Mouse (Mus musculus) thymus, postnatal 4 days (tissue): ENCODE data around the gene Gclc.

Source experiments
- DNase-seq: peaks from one replicate; pipeline ENCODE4 v3.0.0; 2021

Gclc gene

GRCm38 (mm10) chr9:77787936-77788335, 33.6 kb downstream of the Gclc start:
- DNase-seq = no peak

- no peak for DNase-seq
These were observed 35.4 kb downstream of the Gclc start for GRCm38 (mm10) chr9:77789615-77790348.

DNA sequence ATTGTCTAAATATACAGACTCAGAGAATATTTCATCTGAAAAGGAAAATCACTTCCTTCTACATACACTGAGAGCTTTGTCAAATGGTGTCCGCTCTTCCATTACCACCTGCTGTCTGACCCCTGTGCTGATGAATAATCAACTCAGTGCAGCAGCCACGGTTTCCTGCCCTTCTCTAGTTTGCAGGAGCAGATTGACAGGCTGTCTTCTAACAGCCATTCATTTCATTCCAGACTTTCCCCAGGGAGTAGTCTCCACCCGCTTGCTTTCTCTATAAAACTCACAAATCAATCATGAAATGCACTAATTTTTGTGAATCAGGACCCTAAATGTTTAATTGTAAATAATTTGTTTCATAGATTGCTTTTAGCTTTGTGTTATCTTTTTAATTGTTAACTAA, 39.5 kb downstream of the Gclc start:
- DNase-seq = no peak

DNA sequence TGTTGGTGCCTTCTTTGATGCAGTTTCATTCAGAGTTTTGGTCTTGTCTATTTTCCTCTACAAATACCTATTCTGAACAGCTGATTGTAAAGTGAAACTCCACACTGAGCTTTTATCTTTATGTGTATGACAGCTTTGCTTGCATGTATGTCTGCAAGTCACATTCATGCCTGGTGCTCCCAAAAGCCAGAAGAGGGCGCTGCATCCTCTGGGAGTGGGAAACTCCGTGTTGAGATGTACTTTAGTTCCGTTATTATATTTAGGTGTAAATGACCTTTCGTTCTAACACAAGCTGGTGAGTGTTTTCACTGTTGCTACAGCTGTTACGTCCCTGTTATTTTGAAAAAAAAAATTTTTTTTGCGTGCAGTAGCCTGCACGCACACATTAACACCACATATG, 48.1 kb downstream of the Gclc start:
- DNase-seq = peak; percentile 59

DNA sequence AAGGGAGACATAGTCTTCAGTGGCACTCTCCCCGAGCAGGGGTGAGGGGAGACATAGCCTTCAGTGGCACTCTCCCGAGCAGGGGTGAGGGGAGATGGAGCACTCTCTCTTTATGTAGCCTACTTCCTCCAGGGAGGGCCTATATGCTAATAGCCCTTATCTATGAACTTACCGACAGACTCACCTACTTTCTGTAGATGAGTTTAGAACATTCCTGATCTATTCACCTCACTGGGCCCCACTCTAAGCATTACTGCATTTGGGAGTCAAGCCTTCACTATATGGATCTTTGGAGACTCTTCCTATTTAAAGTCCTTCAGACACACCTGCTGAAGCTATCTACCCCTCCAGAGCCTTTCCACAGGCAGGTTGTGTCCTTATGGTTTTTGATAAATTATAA, 52.1 kb downstream of the Gclc start:
- DNase-seq = no peak

GRCm38 (mm10) chr9:77806842-77807668, 52.7 kb downstream of the Gclc start:
- peak; percentile 85 for DNase-seq

GRCm38 (mm10) chr9:77808481-77808880, 54.1 kb downstream of the Gclc start:
- no peak for DNase-seq

GRCm38 (mm10) chr9:77818858-77819257, 64.5 kb downstream of the Gclc start:
- no peak for DNase-seq

- DNase-seq = no peak
These were observed 65.0 kb downstream of the Gclc start for GRCm38 (mm10) chr9:77819318-77819717.

DNA sequence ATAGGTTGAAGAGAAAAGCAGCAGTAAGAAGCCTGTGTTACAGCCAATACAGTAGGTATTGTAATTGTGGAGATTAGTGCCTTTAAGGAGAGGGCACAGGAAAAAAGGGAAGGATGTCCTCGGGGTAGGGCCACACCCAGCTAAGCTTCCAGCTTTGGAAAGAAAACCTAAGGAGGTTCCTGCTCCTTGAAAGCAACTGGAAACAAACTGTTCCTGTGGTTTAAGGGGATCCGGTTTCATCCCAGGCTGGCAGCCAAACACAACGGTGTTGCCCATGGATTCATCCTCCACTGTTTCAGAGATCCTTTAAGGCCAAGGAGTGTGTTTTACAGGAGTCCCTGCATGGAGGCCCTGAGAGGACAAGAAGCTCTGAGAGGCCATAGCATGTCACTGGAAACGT, 66.5 kb downstream of the Gclc start:
- DNase-seq = no peak

GRCm38 (mm10) chr9:77825380-77825961, 71.1 kb downstream of the Gclc start:
- DNase-seq = peak; percentile 17

- no peak for DNase-seq
These were observed 71.9 kb downstream of the Gclc start for GRCm38 (mm10) chr9:77826237-77826636.

DNA sequence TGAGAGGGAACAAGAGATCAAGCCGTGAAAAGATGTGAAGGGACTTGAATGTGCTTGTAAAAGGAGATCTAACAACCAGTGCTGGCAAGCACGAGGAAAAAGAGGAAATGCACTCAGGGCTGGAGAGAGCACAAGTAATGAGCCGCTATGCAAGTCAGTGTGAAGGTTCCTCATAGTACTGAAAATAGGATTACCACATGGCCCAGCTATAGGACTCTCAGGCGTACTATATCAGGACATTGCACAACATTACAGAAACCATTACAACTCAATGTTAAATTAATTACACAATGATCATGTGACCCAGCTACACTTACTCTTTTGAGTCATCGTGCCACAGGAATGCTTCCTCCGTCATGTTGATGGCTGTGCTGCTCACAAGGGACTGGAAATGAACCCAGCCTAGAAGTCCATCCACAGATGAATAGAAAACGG, 74.2 kb downstream of the Gclc start:
- DNase-seq = no peak

GRCm38 (mm10) chr9:77834259-77834993, 80.1 kb downstream of the Gclc start:
- DNase-seq = no peak

- DNase-seq = no peak
These were observed 80.8 kb downstream of the Gclc start for GRCm38 (mm10) chr9:77835122-77835521.

DNA sequence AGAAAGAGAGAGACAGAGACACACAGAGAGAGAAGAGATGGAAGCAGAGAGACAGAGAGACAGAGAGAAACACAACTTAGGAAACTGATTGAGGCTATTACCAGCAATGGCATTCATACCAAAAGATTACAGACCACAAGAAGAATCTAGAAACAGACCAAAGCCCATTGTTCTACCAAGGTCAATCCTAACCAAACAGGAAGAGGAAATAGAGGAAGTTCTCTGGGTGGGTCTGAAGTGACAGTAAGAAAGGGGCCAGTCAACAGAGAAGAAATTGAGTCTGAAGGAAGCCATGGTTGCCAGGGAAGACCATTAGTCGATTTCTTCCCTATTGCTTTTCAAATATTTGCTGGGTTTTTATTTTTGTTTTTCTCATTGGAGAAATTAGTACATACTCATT, 81.4 kb downstream of the Gclc start:
- no peak for DNase-seq

GRCm38 (mm10) chr9:77838586-77838985, 84.3 kb downstream of the Gclc start:
- no peak for DNase-seq
